Mouse (Mus musculus) cerebellum, adult (tissue): ENCODE results near the gene Hfe2.
A peak's percentile ranks its signal among the peaks of the same experiment; 100 is the strongest.
"Not testable (repeated sequence)": the region's sequence is repeated elsewhere in the genome, so short reads cannot be mapped to it uniquely, and the experiment has no call there.

Source experiments
- ATAC-seq: cut with Nextera tagmentation; 2 replicates; pipeline ENCODE4 v1.9.2; 2017; ENCODE audit warnings: mild to moderate bottlenecking, moderate library complexity, mixed read lengths; ENCODE audit not compliant: insufficient number of reproducible peaks, low FRiP score, low TSS enrichment

Gene Hfe2

DNA sequence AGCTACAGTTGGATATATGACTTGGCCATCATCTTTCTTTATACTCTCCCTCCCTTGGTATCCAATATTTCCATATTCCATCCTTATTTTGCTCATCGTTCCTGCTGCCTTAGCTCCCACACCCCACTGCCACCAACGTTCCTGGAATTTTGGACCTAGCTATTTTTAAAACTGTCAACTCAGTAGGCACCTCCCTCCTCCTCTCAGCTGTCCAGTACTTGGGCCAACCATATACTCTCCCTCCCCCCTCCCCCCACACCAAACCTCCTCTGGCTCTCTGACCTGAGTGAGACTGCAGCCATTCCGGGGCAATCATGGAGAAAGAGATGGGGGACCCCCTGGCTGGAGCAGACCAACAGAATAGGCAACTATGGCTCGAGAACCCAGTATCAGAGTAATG, at the start of gene Hfe2:
Hfe2 (plus strand) TSS at position 259 of the 400 bp plus-strand sequence.
- no peak for ATAC-seq

DNA sequence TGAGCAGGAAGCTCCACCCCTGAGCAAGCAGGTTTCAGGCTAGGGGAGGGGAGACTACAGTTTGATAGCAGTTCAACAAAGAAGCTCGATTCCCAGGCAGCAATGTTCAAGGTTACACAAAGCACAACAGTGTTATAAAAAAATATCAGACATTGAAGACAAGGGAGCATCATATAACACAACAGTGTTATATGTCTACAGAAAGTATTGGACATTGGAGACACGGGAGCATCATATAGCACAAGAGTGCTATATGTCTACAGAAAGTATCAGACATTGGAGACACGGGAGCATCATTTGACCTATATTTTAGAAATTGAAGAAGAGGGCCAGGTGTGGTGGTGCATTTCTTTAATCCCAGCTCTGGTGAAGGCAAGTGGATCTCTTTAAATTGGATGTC, 47.9 kb upstream of the Hfe2 start:
- ATAC-seq, result no peak

DNA sequence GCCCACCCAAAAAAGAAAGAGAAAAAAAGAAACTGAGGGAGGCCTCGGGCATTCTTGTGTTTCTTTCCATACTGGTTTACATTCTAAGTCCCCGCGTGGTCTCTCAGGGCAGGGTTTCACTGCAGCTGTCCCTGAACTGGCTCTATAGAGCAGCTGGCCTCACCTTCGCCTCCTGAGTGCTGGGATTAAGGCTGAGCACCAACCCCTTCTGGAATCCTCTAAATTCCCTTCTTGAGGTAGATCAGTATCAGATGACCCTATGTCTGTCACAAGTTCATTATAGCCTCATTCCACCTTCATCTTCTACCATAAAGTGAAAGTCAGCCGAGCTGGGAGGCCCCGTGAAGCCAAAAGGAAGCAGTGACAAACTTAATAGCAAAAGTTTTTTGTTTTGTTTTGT, 47.4 kb upstream of the Hfe2 start:
- ATAC-seq, result no peak

DNA sequence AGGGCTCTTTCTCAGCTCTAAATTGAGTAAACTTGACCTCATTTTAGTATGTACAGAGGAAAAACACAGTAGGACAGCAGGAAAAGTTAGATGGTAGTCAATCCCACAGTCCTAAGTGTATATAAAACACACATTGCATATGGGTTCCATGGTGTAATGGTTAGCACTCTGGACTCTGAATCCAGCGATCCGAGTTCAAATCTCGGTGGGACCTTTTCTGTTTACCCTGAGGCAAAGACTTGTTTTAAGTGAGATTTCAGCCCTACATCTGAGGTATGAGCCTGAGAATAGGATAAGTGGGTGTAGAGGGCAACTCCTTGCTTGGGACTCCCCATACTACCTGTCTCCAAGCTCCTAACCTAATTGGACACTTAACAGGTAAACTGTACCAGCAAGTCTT, 45.7 kb upstream of the Hfe2 start:
- no peak for ATAC-seq

DNA sequence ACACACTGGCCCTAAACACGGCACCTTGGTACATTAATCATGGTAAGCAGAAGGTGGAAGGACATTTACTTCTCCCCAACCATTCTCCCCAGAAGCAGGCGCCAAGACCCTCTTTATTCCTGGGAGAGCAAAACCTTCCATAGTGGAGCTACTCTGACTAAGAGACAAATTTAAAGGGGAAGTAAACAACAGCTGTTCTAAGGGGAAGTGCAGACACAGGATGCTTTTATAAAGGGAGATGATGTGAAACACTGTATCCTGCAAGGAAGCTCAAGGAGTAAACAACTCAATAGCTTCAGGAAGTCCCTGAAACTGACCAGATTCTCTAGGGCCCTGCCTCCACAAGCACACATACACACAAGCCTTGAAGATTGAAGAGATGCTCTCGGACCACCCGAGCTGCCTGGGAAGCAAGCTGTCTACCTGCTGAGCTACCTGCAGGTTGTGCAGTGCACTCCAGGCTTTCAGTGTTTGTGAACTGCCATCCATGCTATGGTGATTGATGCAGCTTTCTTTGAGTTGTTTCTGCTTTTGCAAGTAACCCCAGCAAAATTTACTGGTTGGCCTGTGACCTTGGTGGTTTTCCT, 44.2 kb upstream of the Hfe2 start:
- no peak for ATAC-seq

DNA sequence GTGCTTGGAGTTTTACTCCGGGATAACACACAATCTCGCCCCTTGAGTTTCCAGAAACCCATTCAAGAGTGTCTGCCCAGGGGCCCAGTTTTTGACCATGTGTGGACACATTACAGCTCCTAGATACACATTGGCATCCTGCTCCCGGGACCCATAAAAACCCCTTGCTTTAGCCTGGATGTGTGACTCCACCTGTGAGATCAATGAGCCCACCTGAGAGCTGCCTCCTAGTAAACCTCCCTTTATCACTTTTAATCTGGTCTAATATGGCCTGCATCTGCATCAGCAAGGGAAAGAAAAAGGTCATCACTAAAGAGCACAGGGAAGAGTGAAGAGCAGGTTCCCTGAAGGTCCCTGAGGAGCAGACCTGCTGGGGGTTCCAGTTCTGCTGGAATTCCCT, 43.1 kb upstream of the Hfe2 start:
- no peak for ATAC-seq

DNA sequence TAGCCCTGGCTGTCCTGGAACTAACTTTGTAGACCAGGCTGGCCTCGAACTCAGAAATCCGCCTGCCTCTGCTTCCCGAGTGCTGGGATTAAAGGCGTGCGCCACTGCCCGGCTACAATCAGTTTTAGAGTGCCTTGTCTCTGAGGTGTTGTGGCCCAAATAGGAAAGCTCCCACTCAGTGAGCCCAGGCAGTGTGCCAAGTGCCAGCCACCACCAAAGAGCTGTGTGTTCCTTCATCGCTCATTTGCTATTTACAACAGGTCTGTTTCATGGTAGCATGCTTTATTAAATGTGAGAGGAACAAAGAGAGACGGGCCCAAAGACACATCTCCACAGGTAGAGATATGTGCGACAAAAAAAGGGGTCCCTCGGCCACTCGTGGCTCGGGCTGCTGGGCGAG, 42.5 kb upstream of the Hfe2 start:
- no peak for ATAC-seq

DNA sequence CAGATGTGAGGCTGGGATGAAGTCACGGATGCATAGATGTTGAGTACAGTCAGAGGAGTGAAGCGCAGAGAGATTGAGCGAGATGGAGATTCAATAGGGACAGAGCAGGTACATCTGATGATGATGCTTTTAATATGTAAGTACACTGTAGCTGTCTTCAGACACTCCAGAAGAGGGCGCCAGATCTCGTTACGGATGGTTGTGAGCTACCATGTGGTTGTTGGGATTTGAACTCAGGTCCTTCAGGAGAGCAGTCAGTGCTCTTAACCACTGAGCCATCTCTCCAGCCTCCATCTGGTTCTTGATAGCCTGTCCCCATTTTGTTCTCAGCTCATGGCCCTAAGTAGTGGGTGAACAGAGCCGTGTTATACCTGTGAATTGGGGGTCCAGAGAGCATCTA, 41.9 kb upstream of the Hfe2 start:
- ATAC-seq, result not testable (repeated sequence)

DNA sequence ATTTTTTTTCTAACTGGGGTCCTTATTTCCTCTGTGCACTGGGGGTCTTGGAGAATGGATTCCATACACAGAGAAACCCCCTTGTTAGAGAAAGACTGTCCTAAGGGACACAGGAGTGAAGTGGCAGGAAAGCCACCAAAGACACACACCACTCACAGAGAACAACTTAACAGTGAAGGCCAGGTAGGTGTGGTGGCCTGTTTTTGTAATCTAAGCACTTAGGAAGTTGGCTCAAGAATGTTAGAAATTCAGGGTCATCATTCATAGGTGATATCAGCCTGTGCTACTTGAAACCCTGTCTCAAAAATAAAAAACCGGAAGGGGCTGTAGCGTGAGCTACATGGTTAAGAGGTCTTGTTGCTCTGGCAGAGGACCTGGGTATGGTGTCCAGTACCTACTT, 41.0 kb upstream of the Hfe2 start:
- ATAC-seq, result no peak

DNA sequence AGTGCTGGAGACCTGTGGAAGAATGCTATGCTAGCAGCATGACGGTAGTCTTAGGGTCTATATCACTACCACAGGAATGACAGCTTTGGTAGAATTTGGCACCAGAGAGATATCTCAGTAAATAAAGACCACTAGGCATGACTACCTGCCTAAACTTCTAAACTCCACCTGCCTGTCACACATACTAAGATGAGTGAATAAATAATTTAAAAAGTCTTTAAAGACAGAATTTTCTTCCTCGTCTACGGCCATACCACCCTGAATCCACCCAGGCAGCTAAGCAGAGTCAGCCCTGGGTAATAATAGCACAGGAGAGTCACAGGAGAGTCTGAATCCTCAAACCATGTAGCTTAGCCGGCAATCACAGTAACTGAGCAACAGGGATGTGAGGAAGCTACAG, 40.1 kb upstream of the Hfe2 start:
- no peak for ATAC-seq

DNA sequence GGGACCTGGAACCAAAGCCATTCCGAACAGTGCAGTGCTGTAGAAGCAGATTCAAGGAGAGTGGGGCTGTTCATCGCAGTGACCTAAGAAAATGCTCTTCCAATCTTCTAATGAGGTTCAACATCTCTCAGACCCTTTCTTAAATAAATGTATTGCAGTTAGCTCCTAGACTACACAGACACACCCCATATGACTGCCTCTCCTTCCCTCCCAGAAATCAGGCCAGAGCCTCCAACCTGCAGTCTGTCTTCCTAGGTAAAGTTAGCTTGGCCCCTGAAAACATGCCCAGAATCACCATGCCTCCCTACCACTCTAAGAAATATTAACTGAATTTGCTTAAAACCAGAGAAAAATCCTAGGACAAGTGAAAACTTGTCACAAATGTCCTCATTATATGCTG, 39.6 kb upstream of the Hfe2 start:
- ATAC-seq, result no peak

DNA sequence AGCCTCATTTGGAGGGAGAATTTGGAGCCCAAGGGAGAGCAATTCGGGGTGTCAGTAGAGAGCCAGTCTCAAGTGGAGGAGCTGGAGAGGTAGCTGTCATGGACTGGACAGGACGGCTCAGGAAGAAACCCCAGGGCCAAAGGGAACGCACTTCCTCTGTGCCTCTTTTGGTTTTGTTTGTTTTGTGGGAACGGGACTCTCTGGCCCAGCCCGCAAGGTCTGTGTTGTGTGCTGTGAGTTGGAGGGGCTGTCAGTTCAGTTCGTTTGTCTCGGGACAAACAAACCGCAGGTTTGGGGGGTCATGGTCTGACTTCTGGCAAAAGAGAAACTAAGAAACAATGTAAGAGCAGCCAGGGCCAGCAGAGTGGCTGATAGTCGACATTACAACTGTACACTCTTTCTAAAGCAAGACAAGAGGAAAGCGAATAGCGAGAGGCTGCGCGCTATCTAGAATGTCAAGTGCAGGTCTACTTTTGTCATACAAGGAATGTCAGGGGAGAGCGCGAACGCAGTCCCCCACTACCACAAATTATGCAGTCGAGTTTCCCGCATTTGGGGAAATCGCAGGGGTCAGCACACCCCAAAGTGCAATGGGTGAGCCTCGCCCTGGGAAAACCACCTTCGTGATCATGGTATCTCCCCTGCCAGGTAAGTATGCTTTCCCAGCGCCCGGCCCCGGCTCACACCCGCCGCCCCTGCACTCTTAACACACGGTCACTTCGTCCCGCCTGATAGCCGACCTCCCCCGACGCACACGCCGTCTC, 38.7 kb upstream of the Hfe2 start:
- ATAC-seq, result peak; percentile 23; the same call in 1 of the 2 replicates

DNA sequence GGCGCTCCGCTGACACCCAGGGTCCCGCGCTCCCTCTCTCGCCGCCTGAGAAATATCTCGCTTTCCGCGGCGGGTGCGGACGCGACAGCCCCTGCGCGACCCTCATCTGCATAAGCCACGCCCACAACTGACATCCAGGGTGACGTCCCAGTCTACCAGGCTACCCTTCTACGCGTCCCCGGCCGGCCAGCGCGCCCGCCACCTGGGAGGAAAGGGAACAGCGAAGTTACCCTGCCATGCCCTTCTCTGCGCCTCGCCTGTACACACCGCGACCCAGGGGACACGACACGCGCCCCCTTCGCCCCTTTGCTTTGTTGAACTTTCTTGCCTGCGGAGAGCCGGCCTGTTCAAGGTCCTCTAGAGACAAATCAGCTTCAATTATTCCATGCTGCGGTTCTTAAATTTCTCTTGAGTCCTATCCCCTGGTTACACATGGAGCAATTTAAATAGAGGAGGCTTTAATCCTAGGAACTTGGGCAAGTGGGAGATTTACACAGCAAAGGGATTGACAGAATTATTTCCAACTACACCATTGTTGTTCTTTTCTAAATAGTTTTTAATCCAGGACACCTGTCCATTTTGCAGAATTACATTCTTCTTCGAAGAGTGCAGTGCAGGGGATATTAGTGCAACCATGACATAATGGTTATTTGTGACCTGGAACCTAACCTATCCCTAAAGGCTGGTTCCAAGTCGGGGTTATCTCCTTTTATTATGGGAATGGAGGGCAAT, 38.0 kb upstream of the Hfe2 start:
- ATAC-seq, result peak; percentile 84

DNA sequence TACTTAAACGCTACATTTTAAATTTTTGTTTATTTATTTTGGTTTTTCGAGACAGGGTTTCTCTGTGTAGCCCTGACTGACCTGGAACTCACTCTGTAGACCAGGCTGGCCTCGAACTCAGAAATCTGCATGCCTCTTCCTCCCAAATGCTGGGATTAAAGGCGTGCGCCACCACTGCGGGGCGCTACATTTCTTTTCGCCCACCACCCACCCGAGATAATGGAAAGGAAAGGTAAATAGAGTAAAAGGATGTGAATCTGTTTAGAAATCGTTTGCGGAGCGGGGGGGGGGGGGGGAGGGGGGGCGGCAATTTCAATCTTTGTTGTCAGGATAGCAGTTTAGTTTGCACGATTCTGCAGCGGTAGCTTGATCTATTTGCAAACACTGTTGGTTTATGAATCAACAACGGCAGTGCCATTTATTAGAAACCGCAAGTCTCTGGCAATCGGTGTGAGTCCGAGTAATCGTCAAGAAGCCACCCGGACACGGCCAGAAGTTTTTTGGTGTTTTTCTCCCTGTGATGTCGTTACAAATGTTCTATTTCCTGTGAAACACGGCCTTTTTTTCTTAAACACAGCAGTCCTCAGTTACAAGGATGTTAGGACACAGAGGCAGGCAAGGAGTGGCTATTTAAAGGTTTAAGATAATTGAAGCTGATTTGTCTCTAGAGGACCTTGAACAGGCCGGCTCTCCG, 37.2 kb upstream of the Hfe2 start:
- ATAC-seq, result no peak

DNA sequence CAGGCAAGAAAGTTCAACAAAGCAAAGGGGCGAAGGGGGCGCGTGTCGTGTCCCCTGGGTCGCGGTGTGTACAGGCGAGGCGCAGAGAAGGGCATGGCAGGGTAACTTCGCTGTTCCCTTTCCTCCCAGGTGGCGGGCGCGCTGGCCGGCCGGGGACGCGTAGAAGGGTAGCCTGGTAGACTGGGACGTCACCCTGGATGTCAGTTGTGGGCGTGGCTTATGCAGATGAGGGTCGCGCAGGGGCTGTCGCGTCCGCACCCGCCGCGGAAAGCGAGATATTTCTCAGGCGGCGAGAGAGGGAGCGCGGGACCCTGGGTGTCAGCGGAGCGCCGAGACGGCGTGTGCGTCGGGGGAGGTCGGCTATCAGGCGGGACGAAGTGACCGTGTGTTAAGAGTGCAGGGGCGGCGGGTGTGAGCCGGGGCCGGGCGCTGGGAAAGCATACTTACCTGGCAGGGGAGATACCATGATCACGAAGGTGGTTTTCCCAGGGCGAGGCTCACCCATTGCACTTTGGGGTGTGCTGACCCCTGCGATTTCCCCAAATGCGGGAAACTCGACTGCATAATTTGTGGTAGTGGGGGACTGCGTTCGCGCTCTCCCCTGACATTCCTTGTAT, 36.6 kb upstream of the Hfe2 start:
- peak; percentile 84 for ATAC-seq

DNA sequence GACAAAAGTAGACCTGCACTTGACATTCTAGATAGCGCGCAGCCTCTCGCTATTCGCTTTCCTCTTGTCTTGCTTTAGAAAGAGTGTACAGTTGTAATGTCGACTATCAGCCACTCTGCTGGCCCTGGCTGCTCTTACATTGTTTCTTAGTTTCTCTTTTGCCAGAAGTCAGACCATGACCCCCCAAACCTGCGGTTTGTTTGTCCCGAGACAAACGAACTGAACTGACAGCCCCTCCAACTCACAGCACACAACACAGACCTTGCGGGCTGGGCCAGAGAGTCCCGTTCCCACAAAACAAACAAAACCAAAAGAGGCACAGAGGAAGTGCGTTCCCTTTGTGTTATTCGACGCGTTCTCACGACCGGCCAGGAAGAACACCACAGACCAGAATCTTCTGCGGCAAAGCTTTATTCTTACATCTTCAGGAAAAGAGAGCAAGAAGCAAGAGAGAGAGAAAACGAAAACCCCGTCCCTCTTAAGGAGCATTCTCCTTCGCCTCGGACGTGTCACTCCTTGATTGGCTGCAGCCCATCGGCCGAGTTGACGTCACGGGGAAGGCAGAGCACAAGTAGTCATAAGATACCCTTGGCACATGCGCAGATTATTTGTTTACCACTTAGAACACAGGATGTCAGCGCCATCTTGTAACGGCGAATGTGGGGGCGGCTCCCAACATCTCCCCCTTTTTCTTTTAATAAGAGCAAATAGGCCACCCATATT, 35.9 kb upstream of the Hfe2 start:
- ATAC-seq, result peak; percentile 49

DNA sequence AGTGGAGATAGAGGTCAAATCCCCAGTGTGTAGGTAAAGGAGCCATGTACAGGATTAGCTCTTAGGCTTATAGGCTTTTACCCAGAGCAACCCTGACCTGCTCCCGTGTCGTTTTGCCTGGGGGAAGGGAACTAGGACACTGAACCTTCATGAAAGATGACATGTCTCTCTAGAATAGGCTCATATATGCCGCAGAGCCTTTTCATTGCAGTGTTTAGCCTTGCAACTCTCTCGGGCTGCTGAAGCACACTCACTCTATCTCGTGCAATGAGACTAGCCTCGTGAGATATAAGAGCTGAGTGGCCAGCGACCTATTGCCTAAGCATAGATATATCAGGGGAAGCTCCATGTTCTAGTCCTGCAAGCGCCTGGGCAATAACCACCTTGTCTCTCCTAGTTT, 35.3 kb upstream of the Hfe2 start:
- not testable (repeated sequence) for ATAC-seq

DNA sequence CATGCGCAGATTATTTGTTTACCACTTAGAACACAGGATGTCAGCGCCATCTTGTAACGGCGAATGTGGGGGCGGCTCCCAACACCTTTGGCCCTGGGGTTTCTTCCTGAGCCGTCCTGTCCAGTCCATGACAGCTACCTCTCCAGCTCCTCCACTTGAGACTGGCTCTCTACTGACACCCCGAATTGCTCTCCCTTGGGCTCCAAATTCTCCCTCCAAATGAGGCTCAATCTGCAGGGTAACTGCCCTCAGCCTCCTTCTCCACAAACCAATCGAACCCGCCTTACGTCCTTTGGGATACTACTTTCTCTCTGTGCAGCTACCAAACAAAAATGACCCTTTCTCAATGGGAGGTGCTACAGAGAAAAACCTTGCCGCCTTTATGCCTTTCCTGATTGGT, 30.5 kb upstream of the Hfe2 start:
- ATAC-seq, result 0 out of 2 replicates have a peak, but pooled peaks have one; percentile 42

DNA sequence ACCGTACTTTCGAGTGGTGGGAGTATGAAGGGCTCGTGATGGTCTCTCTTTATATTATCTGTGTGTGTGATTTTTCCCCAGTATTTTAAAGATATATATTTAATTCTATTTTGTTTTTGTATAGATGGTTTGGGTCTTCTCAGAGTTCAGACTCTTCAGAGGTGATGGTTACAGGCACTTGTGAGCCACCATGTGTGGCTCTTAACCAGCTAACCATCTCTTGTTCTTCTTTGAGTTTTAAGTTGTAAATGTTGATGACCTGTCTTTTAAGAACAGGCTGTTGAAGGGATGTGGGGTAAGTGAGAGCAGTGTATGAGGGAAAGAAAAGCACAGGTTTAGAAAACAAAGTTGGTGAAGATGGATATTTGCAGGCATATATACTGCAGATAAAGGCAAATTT, 30.1 kb upstream of the Hfe2 start:
- ATAC-seq, result no peak
